Mouse (Mus musculus): ENCODE measurements at regions not wholly inside any gene's neighbourhood (a gene's known extent, or its start where the extent isn't known, plus 50 kb on each side); places are given as distances from the start of the nearest gene placed in this dataset.

GRCm38 (mm10) chr11:45235476-45236412, 616.1 kb upstream of the Clint1 start:
- no peak for ATAC-seq (replicated peaks; ENCODE audit: low FRiP score, poor library complexity, severe bottlenecking)

GRCm38 (mm10) chr11:45237056-45237455, 614.8 kb upstream of the Clint1 start:
- no peak for ATAC-seq (replicated peaks; ENCODE audit: low FRiP score, poor library complexity, severe bottlenecking)

GRCm38 (mm10) chr11:45239044-45239443, 612.8 kb upstream of the Clint1 start:
- no peak for ATAC-seq (replicated peaks; ENCODE audit: low FRiP score, poor library complexity, severe bottlenecking)

GRCm38 (mm10) chr11:45240419-45240818, 611.4 kb upstream of the Clint1 start:
- ATAC-seq (replicated peaks; ENCODE audit: low FRiP score, poor library complexity, severe bottlenecking) = no peak

- ATAC-seq (replicated peaks; ENCODE audit: low FRiP score, poor library complexity, severe bottlenecking) = no peak
Observed at GRCm38 (mm10) chr11:45241671-45242070, 610.2 kb upstream of the Clint1 start.

- no peak for ATAC-seq (replicated peaks; ENCODE audit: low FRiP score, poor library complexity, severe bottlenecking)
Observed at GRCm38 (mm10) chr11:45244796-45245195, 607.1 kb upstream of the Clint1 start.

GRCm38 (mm10) chr11:45256019-45256418, 595.8 kb upstream of the Clint1 start:
- ATAC-seq (replicated peaks; ENCODE audit: low FRiP score, poor library complexity, severe bottlenecking) = no peak

GRCm38 (mm10) chr11:45262198-45262597, 589.7 kb upstream of the Clint1 start:
- ATAC-seq (replicated peaks; ENCODE audit: low FRiP score, poor library complexity, severe bottlenecking) = no peak

- ATAC-seq (replicated peaks; ENCODE audit: low FRiP score, poor library complexity, severe bottlenecking) = no peak
Observed at GRCm38 (mm10) chr11:45264001-45264400, 587.9 kb upstream of the Clint1 start.

- ATAC-seq (replicated peaks; ENCODE audit: low FRiP score, poor library complexity, severe bottlenecking) = no peak
Observed at GRCm38 (mm10) chr11:45265171-45265988, 586.5 kb upstream of the Clint1 start.

- no peak for ATAC-seq (replicated peaks; ENCODE audit: low FRiP score, poor library complexity, severe bottlenecking)
Observed at GRCm38 (mm10) chr11:45265989-45266302, 585.9 kb upstream of the Clint1 start.

GRCm38 (mm10) chr11:45269215-45269614, 582.6 kb upstream of the Clint1 start:
- no peak for ATAC-seq (replicated peaks; ENCODE audit: low FRiP score, poor library complexity, severe bottlenecking)

GRCm38 (mm10) chr11:45271206-45271605, 580.6 kb upstream of the Clint1 start:
- no peak for ATAC-seq (replicated peaks; ENCODE audit: low FRiP score, poor library complexity, severe bottlenecking)

GRCm38 (mm10) chr11:45274446-45275119, 577.3 kb upstream of the Clint1 start:
- ATAC-seq (replicated peaks; ENCODE audit: low FRiP score, poor library complexity, severe bottlenecking) = no peak

GRCm38 (mm10) chr11:45275170-45275569, 576.7 kb upstream of the Clint1 start:
- no peak for ATAC-seq (replicated peaks; ENCODE audit: low FRiP score, poor library complexity, severe bottlenecking)

GRCm38 (mm10) chr11:45296772-45297171, 555.1 kb upstream of the Clint1 start:
- no peak for ATAC-seq (replicated peaks; ENCODE audit: low FRiP score, poor library complexity, severe bottlenecking)

GRCm38 (mm10) chr11:45311934-45312333, 539.9 kb upstream of the Clint1 start:
- no peak for ATAC-seq (replicated peaks; ENCODE audit: low FRiP score, poor library complexity, severe bottlenecking)

- no peak for ATAC-seq (replicated peaks; ENCODE audit: low FRiP score, poor library complexity, severe bottlenecking)
Observed at GRCm38 (mm10) chr11:45323766-45324165, 528.1 kb upstream of the Clint1 start.

- no peak for ATAC-seq (replicated peaks; ENCODE audit: low FRiP score, poor library complexity, severe bottlenecking)
Observed at GRCm38 (mm10) chr11:45330319-45330718, 521.5 kb upstream of the Clint1 start.

GRCm38 (mm10) chr11:45333756-45334155, 518.1 kb upstream of the Clint1 start:
- ATAC-seq (replicated peaks; ENCODE audit: low FRiP score, poor library complexity, severe bottlenecking) = no peak
